In the genomic region with DNA sequence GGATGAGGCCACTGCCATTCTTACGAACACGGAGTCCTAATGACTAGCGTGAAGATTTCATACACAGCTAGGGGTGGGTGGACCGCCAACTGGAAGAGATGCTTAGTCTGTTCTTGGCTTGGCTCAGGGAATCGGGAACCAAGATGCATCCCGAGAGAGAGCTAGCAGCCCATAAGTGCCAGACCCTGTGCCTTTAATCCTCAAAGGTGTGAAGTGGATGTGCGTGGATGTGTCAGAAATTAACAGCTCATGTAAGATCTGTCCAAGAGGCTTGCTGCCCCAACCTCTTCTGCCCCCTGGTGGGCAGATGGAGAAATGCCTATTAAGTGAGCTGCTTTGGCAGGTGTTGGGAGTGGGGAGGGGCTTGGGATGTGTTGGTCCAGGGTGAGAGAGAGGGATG, we compare ENCODE assay signal across 8 mouse cellular contexts. TPM values are rescaled to one million over a fixed set of nuclear protein-coding genes. Genes with fewer than 3 reads are reported as not detected.
A peak's percentile ranks its signal among the peaks of the same experiment; 100 is the strongest.
DNase-seq lines count a peak whose midpoint lies in the region; TF ChIP-seq lines count a peak whose summit lies in the region.

No protein-coding gene starts in this region.

- no peak for TF ChIP-seq POLR2A in lung, adult 2 months (IDR thresholded peaks at IDR 0.05; ENCODE audit: borderline replicate concordance, extremely low read depth, low read depth, low read length)

- H3K4me1 ChIP-seq in lung, adult 2 months (ENCODE audit: control insufficient read depth, insufficient read depth, low read length) = no peaks in the 10 kb centered on the region

- H3K4me3 ChIP-seq in lung, adult 2 months (replicated peaks; ENCODE audit: extremely low read depth, low read depth, low read length) = no peak overlapping the region

- WGBS in lung, adult 2 months = 41% methylated on average over 7 of the region's 7 CpGs

- DNase-seq in frontal cortex, adult 2 months (ENCODE audit: extremely low spot score in 1 of 2, low spot score in 1 of 2) = peak; percentile 73 to 75
- no peak for DNase-seq in frontal cortex, postnatal 10 days (ENCODE audit: low spot score in 2 of 2)
- peak; percentile 66 for DNase-seq in 3T3-L1 (ENCODE audit: low read depth, low spot score)
- peak; percentile 28 for DNase-seq in T-cell, adult 2 months (ENCODE audit: low spot score)
- DNase-seq in embryo, embryonic 9.5 days (ENCODE audit: extremely low spot score) = peak; percentile 49
- DNase-seq in heart, postnatal 4 days = peak; percentile 76
- DNase-seq in lung, adult 2 months = peak; percentile 44
- peak; percentile 65 for DNase-seq in telencephalon, adult 2 months (ENCODE audit: low read depth, low spot score)

- TF ChIP-seq CTCF in lung, adult 2 months (IDR thresholded peaks at IDR 0.05; ENCODE audit: insufficient read depth, low read length) = peak; percentile 81

RNA-seq across cellular contexts. Expression of a gene that starts 20.8 kb away (rescaled TPM):
- 87.8 and 92.9 TPM in 2 replicates for polyA plus RNA-seq in frontal cortex, adult 2 months (2012; rRNA removed)
- total RNA-seq in heart, postnatal 4 days (2021) = 1 to 10 TPM; 1.3 TPM
- polyA plus RNA-seq in lung, adult 2 months (2012; rRNA removed) = 1.5 and 3.1 TPM in 2 replicates

RNA-seq across cellular contexts. Expression of a gene that starts 40.2 kb away (rescaled TPM):
- polyA plus RNA-seq in frontal cortex, adult 2 months (2012; rRNA removed) = 0.29 and 0.50 TPM in 2 replicates
- total RNA-seq in heart, postnatal 4 days (2021) = under 1 TPM in 1 of 2 experiments, not detected in 1; 0.07 TPM
- polyA plus RNA-seq in lung, adult 2 months (2012; rRNA removed) = 1.0 and 9.6 TPM in 2 replicates

RNA-seq across cellular contexts. Expression of a gene that starts 56.7 kb away (rescaled TPM):
- polyA plus RNA-seq in frontal cortex, adult 2 months (2012; rRNA removed) = 32.8 and 39.1 TPM in 2 replicates
- 10 to 100 TPM; 20.4 to 21.0 TPM for total RNA-seq in heart, postnatal 4 days (2021)
- polyA plus RNA-seq in lung, adult 2 months (2012; rRNA removed) = 11.1 and 14.0 TPM in 2 replicates

Comparison
In these comparisons a context has a peak if more than half of its experiments do, and no peak if none do; other contexts are left out.
1. DNase-seq: peak in frontal cortex, adult 2 months (2 of 2), 3T3-L1 (single experiment), T-cell, adult 2 months (single experiment), embryo, embryonic 9.5 days (single experiment), heart, postnatal 4 days (single experiment), lung, adult 2 months (single experiment) and telencephalon, adult 2 months (single experiment); none in frontal cortex, postnatal 10 days (0 of 2).
2. RNA of a gene that starts 20.8 kb away (polyA plus RNA-seq): 87.8 to 92.9 TPM in frontal cortex, adult 2 months; 1.5 to 3.1 TPM in lung, adult 2 months; every median in the first group is over 10 times any median in the second.